Mouse (Mus musculus): ENCODE results near the gene Tmem117. TPM values are rescaled to one million over a fixed set of nuclear protein-coding genes. Genes with fewer than 3 reads are reported as not detected.

Gene Tmem117
- polyA plus RNA-seq, 1 experiment, result 3.4 TPM

DNA sequence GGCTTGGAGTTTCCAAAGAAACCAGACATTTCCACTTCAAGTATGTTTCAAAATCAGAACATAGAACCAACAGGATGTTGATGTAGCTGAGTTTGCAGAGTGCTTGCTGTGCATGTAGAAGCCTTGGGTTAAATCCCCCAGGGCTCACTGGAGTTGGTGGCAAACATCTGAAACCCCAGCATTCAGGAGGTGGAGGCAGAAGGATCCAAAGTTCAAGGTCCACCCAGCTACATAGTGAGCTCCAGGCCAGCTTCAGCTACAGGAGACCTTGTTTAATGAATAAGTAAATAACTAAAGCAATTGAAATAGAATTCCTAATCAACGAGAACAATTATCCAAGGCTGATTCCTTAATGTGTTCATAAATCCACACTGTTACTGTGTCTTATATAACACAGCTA, 35.4 kb upstream of the Tmem117 start:
- Histone ChIP-seq H3K4me1 (ENCODE audit: control insufficient read depth, insufficient read depth, low read length) (no peaks in the 10 kb centered on the region), H3K27ac (ENCODE audit: insufficient read depth, low read length) (no peak overlapping the region), H3K4me3 (ENCODE audit: insufficient read depth, low read length) (no peak overlapping the region)
- TF ChIP-seq POLR2A (IDR thresholded peaks at IDR 0.05; ENCODE audit: extremely low read depth, insufficient read depth, low read length) (no peak), CTCF (IDR thresholded peaks at IDR 0.05; ENCODE audit: extremely low read depth, insufficient read depth, low read length) (no peak)

GRCm38 (mm10) chr15:94600145-94600707, 28.8 kb upstream of the Tmem117 start:
- Histone ChIP-seq H3K27ac (ENCODE audit: insufficient read depth, low read length) (no peak overlapping the region), H3K4me3 (ENCODE audit: insufficient read depth, low read length) (no peak overlapping the region), H3K4me1 (ENCODE audit: control insufficient read depth, insufficient read depth, low read length) (no peaks in the 10 kb centered on the region)
- TF ChIP-seq POLR2A (IDR thresholded peaks at IDR 0.05; ENCODE audit: extremely low read depth, insufficient read depth, low read length) (no peak), CTCF (IDR thresholded peaks at IDR 0.05; ENCODE audit: extremely low read depth, insufficient read depth, low read length) (no peak)

DNA sequence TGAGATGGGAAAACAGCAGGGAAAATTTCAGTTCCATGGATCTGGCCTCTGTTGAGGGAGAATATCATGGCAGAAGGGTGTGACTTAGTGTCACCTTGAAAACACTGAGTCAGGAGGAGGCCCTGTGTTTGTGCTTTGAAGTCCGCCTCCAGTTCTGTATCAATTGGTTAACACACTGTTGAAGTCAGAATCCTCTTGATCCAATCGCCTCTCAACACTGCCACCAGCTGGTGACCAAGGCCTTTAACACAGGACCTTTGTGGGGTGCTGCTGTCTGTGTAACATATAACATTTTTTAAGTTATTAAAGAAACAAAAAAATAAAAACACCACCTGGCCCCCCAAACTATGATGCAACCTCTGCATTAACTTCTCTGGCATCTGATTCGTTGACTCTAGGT, 27.7 kb upstream of the Tmem117 start:
- Histone ChIP-seq H3K4me1 (ENCODE audit: control insufficient read depth, insufficient read depth, low read length) (no peaks in the 10 kb centered on the region), H3K27ac (ENCODE audit: insufficient read depth, low read length) (no peak overlapping the region), H3K4me3 (ENCODE audit: insufficient read depth, low read length) (no peak overlapping the region)
- TF ChIP-seq CTCF (IDR thresholded peaks at IDR 0.05; ENCODE audit: extremely low read depth, insufficient read depth, low read length) (peak; percentile 48), POLR2A (IDR thresholded peaks at IDR 0.05; ENCODE audit: extremely low read depth, insufficient read depth, low read length) (no peak)

DNA sequence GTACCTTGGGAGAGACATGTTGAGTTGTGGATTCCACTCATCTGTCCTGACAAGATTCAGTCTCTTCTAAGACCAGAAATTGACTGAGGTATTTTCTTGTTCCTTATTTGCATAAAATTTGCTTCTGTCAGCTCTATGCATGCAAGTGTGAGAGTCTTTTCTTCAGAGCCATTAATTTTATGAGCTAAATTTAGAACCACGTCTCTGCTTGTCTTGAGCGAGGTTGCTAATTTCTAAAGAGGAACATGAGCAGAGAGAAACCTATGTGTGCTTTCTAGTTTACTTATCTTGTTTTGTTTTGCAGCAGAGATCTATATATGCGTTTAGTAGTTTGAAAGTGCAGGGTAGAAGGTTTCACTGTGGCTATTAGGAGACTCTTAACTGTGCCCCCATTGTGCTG, 26.6 kb upstream of the Tmem117 start:
- no peak overlapping the region for H3K4me3 ChIP-seq (ENCODE audit: insufficient read depth, low read length)
- no peak for TF ChIP-seq POLR2A (IDR thresholded peaks at IDR 0.05; ENCODE audit: extremely low read depth, insufficient read depth, low read length)
- TF ChIP-seq CTCF (IDR thresholded peaks at IDR 0.05; ENCODE audit: extremely low read depth, insufficient read depth, low read length), result no peak
- H3K4me1 ChIP-seq (ENCODE audit: control insufficient read depth, insufficient read depth, low read length), result no peaks in the 10 kb centered on the region
- H3K27ac ChIP-seq (ENCODE audit: insufficient read depth, low read length), result no peak overlapping the region

GRCm38 (mm10) chr15:94607768-94608167, 21.3 kb upstream of the Tmem117 start:
- Histone ChIP-seq H3K4me3 (ENCODE audit: insufficient read depth, low read length) (no peak overlapping the region), H3K27ac (ENCODE audit: insufficient read depth, low read length) (no peak overlapping the region), H3K4me1 (ENCODE audit: control insufficient read depth, insufficient read depth, low read length) (no peaks in the 10 kb centered on the region)
- TF ChIP-seq CTCF (IDR thresholded peaks at IDR 0.05; ENCODE audit: extremely low read depth, insufficient read depth, low read length) (no peak), POLR2A (IDR thresholded peaks at IDR 0.05; ENCODE audit: extremely low read depth, insufficient read depth, low read length) (no peak)

DNA sequence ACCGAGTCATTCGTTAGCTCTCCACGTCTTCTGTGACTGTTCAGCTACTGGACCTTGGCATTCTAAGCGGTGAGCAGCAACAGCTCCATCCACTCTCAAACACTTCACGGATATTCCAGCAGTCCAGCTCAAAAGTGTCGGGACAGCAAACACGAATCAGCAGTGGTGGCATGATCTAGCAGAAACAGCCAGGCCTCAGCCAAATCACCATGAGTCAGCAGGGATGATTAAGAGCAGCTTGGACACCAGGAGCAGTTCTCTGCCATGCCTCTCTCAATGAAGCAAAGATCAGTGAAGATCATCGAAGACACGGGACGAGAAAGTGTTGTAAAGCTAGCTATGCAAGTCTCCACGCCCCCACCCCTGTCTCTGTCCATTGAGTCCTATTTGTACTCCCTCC, 13.0 kb upstream of the Tmem117 start:
- no peak overlapping the region for H3K4me3 ChIP-seq (ENCODE audit: insufficient read depth, low read length)
- no peak overlapping the region for H3K27ac ChIP-seq (ENCODE audit: insufficient read depth, low read length)
- TF ChIP-seq CTCF (IDR thresholded peaks at IDR 0.05; ENCODE audit: extremely low read depth, insufficient read depth, low read length), result no peak
- no peak for TF ChIP-seq POLR2A (IDR thresholded peaks at IDR 0.05; ENCODE audit: extremely low read depth, insufficient read depth, low read length)
- no peaks in the 10 kb centered on the region for H3K4me1 ChIP-seq (ENCODE audit: control insufficient read depth, insufficient read depth, low read length)

DNA sequence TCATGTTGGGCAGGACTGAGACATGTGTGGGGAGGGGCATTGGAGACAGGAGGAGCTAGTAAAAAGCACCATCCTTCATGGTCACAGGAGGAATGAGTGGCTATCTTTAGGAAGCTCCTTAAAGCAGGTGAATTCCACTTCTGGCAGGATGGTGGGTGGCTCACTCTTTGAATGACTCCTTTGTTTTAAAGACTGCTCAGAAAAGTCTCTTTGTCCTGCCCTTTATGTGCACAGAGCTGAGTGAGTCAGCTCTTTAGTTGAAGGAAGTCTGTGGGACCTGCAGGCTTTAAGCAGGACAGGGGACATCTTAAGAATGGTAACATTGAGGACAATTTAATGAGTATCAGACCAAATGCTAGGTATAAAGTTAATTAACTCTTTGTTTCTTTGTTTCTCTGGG, 8.1 kb upstream of the Tmem117 start:
- no peaks in the 10 kb centered on the region for H3K4me1 ChIP-seq (ENCODE audit: control insufficient read depth, insufficient read depth, low read length)
- H3K27ac ChIP-seq (ENCODE audit: insufficient read depth, low read length), result no peak overlapping the region
- H3K4me3 ChIP-seq (ENCODE audit: insufficient read depth, low read length), result no peak overlapping the region
- no peak for TF ChIP-seq CTCF (IDR thresholded peaks at IDR 0.05; ENCODE audit: extremely low read depth, insufficient read depth, low read length)
- no peak for TF ChIP-seq POLR2A (IDR thresholded peaks at IDR 0.05; ENCODE audit: extremely low read depth, insufficient read depth, low read length)

DNA sequence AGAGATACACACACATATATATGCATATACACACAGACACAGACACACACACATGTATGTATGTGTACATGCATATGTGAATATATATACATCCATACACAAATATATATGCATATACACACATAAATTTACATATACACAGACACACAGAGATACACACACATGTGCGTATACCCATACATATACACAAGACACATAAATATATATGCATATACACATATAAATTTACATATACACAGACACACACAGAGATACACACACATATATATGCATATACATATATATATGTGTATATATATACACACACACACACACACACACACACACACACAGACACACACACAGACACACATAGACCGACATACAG, 586 bp upstream of the Tmem117 start:
- no peak overlapping the region for H3K27ac ChIP-seq (ENCODE audit: insufficient read depth, low read length)

GRCm38 (mm10) chr15:94630553-94630952, 1.5 kb downstream of the Tmem117 start:
- Histone ChIP-seq H3K4me3 (ENCODE audit: insufficient read depth, low read length) (no peak overlapping the region), H3K4me1 (ENCODE audit: control insufficient read depth, insufficient read depth, low read length) (peaks cover 2% of the 10 kb centered on the region), H3K27ac (ENCODE audit: insufficient read depth, low read length) (no peak overlapping the region)
- no peak for TF ChIP-seq CTCF (IDR thresholded peaks at IDR 0.05; ENCODE audit: extremely low read depth, insufficient read depth, low read length)
- no peak for TF ChIP-seq POLR2A (IDR thresholded peaks at IDR 0.05; ENCODE audit: extremely low read depth, insufficient read depth, low read length)

More for the DNA sequence above, 586 bp upstream of the Tmem117 start:
- Histone ChIP-seq H3K4me1 (ENCODE audit: control insufficient read depth, insufficient read depth, low read length) (peaks cover 2% of the 10 kb centered on the region), H3K4me3 (ENCODE audit: insufficient read depth, low read length) (peak overlapping the region; percentile 44)
- TF ChIP-seq CTCF (IDR thresholded peaks at IDR 0.05; ENCODE audit: extremely low read depth, insufficient read depth, low read length) (no peak), POLR2A (IDR thresholded peaks at IDR 0.05; ENCODE audit: extremely low read depth, insufficient read depth, low read length) (no peak)

GRCm38 (mm10) chr15:94634524-94634923, 5.5 kb downstream of the Tmem117 start:
- TF ChIP-seq CTCF (IDR thresholded peaks at IDR 0.05; ENCODE audit: extremely low read depth, insufficient read depth, low read length), result no peak
- TF ChIP-seq POLR2A (IDR thresholded peaks at IDR 0.05; ENCODE audit: extremely low read depth, insufficient read depth, low read length), result no peak
- Histone ChIP-seq H3K27ac (ENCODE audit: insufficient read depth, low read length) (no peak overlapping the region), H3K4me1 (ENCODE audit: control insufficient read depth, insufficient read depth, low read length) (no peaks in the 10 kb centered on the region), H3K4me3 (ENCODE audit: insufficient read depth, low read length) (no peak overlapping the region)

Data from cortical plate, adult 2 months (tissue).